8 mouse cellular contexts compared by ENCODE assay signal in the genomic region with DNA sequence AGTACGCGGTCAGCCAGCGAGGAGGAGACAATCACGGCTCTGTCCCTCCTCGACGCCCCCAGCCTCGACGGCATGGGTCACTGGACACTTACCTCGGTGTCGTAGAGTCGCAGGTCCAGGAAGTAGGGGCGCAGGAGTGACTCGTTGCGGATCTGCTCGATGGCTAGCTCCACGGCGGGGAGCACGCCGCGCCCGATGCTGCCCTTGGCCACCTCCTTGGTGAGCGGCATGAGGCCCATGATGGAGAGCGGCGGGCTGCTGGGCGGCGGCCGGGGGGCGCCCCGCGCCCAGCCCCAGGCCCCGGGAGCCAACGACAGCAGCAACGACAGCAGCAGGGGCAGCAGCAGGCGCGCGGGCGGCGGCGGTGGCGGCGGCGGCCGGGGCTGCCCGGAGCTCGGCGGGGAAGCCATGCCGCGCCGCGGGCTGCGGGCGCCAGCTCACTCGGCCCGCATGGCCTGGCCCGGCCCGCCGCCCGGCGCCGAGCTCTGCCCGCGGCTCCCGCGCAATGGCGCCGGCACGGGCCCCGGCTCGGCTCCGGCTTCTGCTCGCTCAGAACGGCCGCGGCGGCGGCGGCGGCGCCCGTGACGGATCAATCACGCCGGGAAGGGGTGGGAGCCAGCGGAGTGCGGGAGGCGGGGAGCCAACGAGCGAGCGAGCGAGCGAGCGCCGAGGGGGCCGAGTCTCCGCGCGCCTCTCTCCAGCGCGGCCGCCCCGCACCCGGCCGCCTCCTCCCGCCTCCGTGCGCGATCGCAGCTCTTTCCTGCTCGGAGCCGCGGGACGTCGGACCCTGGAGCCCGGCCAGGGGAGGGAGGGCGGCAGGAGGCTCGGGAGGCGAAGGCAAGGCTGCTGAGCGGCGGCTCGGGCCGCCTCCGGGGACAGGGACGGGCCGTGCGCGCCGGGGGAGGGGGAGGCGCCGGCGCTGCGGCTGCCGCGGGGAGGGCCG. TPM values are rescaled to one million over a fixed set of nuclear protein-coding genes. Genes with fewer than 3 reads are reported as not detected.
A peak's percentile ranks its signal among the peaks of the same experiment; 100 is the strongest.
DNase-seq lines count a peak whose midpoint lies in the region; ATAC-seq lines count a peak whose summit lies in the region.

Gene Gabbr2, minus strand, starts transcription at position 858 of the 943 bp plus-strand sequence.

- H3K9me3 ChIP-seq in heart, embryonic 12.5 days (replicated peaks) = no peaks in the 10 kb centered on the region
- H3K9me3 ChIP-seq in forebrain, embryonic 16.5 days (ENCODE audit: control insufficient read depth, low read length) = no peaks in the 10 kb centered on the region
- H3K9me3 ChIP-seq in midbrain, embryonic 11.5 days (ENCODE audit: control insufficient read depth, low read length) = no peaks in the 10 kb centered on the region

- peaks cover 85% of the 10 kb centered on the region for H3K27me3 ChIP-seq in heart, embryonic 12.5 days (replicated peaks)
- H3K27me3 ChIP-seq in forebrain, embryonic 16.5 days (replicated peaks; ENCODE audit: control insufficient read depth, insufficient read depth, low read length) = peaks cover 36% of the 10 kb centered on the region
- H3K27me3 ChIP-seq in midbrain, embryonic 11.5 days (ENCODE audit: control insufficient read depth, insufficient read depth, low read length) = peaks cover 44% of the 10 kb centered on the region

- H3K9ac ChIP-seq in heart, embryonic 12.5 days = no peak within 1 kb of the TSS
- peak within 1 kb of the TSS; percentile 79 for H3K9ac ChIP-seq in forebrain, embryonic 16.5 days (replicated peaks; ENCODE audit: low read depth, low read length)
- peak within 1 kb of the TSS; percentile 57 for H3K9ac ChIP-seq in midbrain, embryonic 11.5 days (ENCODE audit: low read length)

- H3K4me3 ChIP-seq in heart, embryonic 12.5 days = peak within 1 kb of the TSS; percentile 48
- peak within 1 kb of the TSS; percentile 70 for H3K4me3 ChIP-seq in forebrain, embryonic 16.5 days (replicated peaks; ENCODE audit: low read length)
- peak within 1 kb of the TSS; percentile 56 for H3K4me3 ChIP-seq in midbrain, embryonic 11.5 days (ENCODE audit: low read depth, low read length)

- peaks cover 21% of the 10 kb centered on the region; the same call in 1 of the 2 replicates for H3K4me1 ChIP-seq in heart, embryonic 12.5 days (replicated peaks)
- peaks cover 26% of the 10 kb centered on the region for H3K4me1 ChIP-seq in forebrain, embryonic 16.5 days (replicated peaks; ENCODE audit: control insufficient read depth, insufficient read depth, low read length)
- H3K4me1 ChIP-seq in midbrain, embryonic 11.5 days (ENCODE audit: control insufficient read depth, insufficient read depth, low read length) = peaks cover 11% of the 10 kb centered on the region

- no peaks in the 10 kb centered on the region for H3K36me3 ChIP-seq in heart, embryonic 12.5 days
- H3K36me3 ChIP-seq in forebrain, embryonic 16.5 days (ENCODE audit: control insufficient read depth, insufficient read depth) = no peaks in the 10 kb centered on the region
- no peaks in the 10 kb centered on the region for H3K36me3 ChIP-seq in midbrain, embryonic 11.5 days (ENCODE audit: control insufficient read depth, insufficient read depth, low read length)

- 0 out of 2 replicates have a peak, but pooled peaks have one; percentile 25 for ATAC-seq in heart, embryonic 12.5 days (ENCODE audit: insufficient number of reproducible peaks, low FRiP score)
- ATAC-seq in forebrain, embryonic 16.5 days = peak; percentile 80
- ATAC-seq in midbrain, embryonic 11.5 days (ENCODE audit: low FRiP score) = peak; percentile 60

- H3K27ac ChIP-seq in heart, embryonic 12.5 days (ENCODE audit: poor library complexity, severe bottlenecking) = no peak within 1 kb of the TSS
- H3K27ac ChIP-seq in forebrain, embryonic 16.5 days (ENCODE audit: low read length) = peak within 1 kb of the TSS; percentile 85
- H3K27ac ChIP-seq in midbrain, embryonic 11.5 days (ENCODE audit: low read depth, low read length) = no peak within 1 kb of the TSS

- peak within 1 kb of the TSS; percentile 88 for H3K4me2 ChIP-seq in heart, embryonic 12.5 days
- peak within 1 kb of the TSS; percentile 76 for H3K4me2 ChIP-seq in forebrain, embryonic 16.5 days (ENCODE audit: low read length)
- peak within 1 kb of the TSS; percentile 87 for H3K4me2 ChIP-seq in midbrain, embryonic 11.5 days

- WGBS in heart, embryonic 12.5 days = 7% methylated on average over 122 of the region's 134 CpGs
- 1% methylated on average over 80 of the region's 134 CpGs for WGBS in forebrain, embryonic 16.5 days
- 2% methylated on average over 66 of the region's 134 CpGs for WGBS in midbrain, embryonic 11.5 days

- DNase-seq in heart, postnatal 4 days = no peak
- DNase-seq in cerebellum, adult 11 months = peak; percentile 79
- DNase-seq in layer of hippocampus, adult 8-10 months (ENCODE audit: low spot score in 2 of 2) = peak; percentile 49 to 69
- peak; percentile 90 for DNase-seq in midbrain, embryonic 11.5 days (ENCODE audit: low spot score, missing footprints)
- DNase-seq in urinary bladder, postnatal 4 days (ENCODE audit: low spot score in 2 of 2) = no peak
- DNase-seq in B cell, adult 2 months = no peak

RNA-seq across cellular contexts. Expression of gene Gabbr2, which starts in this region (rescaled TPM):
- 0.05 and 0.06 TPM in 2 replicates for polyA plus RNA-seq in heart, embryonic 12.5 days (2016; fragmentation: Nextera tagmentation; extraction: Ambion mirVana)
- total RNA-seq in heart, postnatal 4 days (2021) = under 1 TPM in 1 of 2 experiments, not detected in 1; 0.19 TPM
- polyA plus RNA-seq in forebrain, embryonic 16.5 days (2015; fragmentation: Nextera tagmentation; extraction: Ambion mirVana) = 3.9 and 5.5 TPM in 2 replicates
- 100 to 1,000 TPM; 175 to 209 (median 187) TPM for total RNA-seq in layer of hippocampus, adult 8-10 months (2022)
- polyA plus RNA-seq in midbrain, embryonic 11.5 days (2014; fragmentation: Nextera tagmentation; extraction: Ambion mirVana) = 0.38 and 0.39 TPM in 2 replicates

Comparison
In these comparisons a context has a peak if more than half of its experiments do, and no peak if none do; other contexts are left out.
1. RNA of gene Gabbr2 (total RNA-seq): 175 to 209 TPM in layer of hippocampus, adult 8-10 months; 0.19 TPM in heart, postnatal 4 days; every median in the first group is over 100 times any median in the second.
2. Peak in ATAC-seq, H3K4me3 ChIP-seq and H3K4me2 ChIP-seq in heart, embryonic 12.5 days; RNA of the gene not detected or under 1 TPM.
3. Peak in DNase-seq, ATAC-seq, H3K4me3 ChIP-seq, H3K9ac ChIP-seq and H3K4me2 ChIP-seq in midbrain, embryonic 11.5 days; RNA of the gene not detected or under 1 TPM.
4. ATAC-seq: peak in every context shown above with its lines; median percentile 80 in forebrain, embryonic 16.5 days; 60 in midbrain, embryonic 11.5 days; 25 in heart, embryonic 12.5 days.
5. DNase-seq: peak in cerebellum, adult 11 months (single experiment) and layer of hippocampus, adult 8-10 months (2 of 2); none in heart, postnatal 4 days (single experiment), urinary bladder, postnatal 4 days (0 of 2) and B cell, adult 2 months (0 of 2).
6. Peak in every context shown above with its lines, with median percentiles within 50 percentile points of each other: H3K4me2 ChIP-seq and H3K4me3 ChIP-seq.